Mouse (Mus musculus): ENCODE data around the gene Irak2.

DNA sequence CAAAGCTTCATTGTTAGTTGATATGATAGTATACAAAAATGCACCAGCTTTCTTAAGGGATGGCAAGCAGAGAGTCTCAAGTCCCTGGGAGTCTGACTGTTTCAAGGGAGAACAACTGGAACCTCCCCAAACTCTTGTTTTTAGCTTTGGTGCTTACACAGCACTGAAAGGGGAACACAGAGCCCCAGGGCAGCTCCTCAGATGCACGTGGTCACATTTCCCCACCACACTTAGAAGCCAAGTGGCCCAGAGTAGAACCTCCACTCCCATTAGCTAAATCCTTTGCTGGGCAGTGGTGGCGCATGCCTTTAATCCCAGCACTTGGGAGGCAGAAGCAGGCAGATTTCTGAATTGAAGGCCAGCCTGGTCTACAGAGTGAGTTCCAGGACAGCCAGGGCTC, 103.2 kb downstream of the Irak2 start:
- no peak for TF ChIP-seq POLR2A (IDR thresholded peaks at IDR 0.05; ENCODE audit: insufficient read depth, low read length)
- no peak for TF ChIP-seq EP300 (IDR thresholded peaks at IDR 0.05; ENCODE audit: insufficient read depth, low read depth, low read length)
- no peak for TF ChIP-seq CTCF (IDR thresholded peaks at IDR 0.05; ENCODE audit: low read depth, low read length)

All from ES-Bruce4 (cell line).